Mouse (Mus musculus) embryonic facial prominence, embryonic 14.5 days (tissue): ENCODE results near the gene Asah2. TPM values are rescaled to one million over a fixed set of nuclear protein-coding genes. Genes with fewer than 3 reads are reported as not detected.

Experiments used
- ATAC-seq: fragments of 200-750 bp; cut with Nextera tagmentation; 2 replicates; pipeline ENCODE4 v1.8.0; 2017; ENCODE audit warnings: low read depth, moderate number of reproducible peaks, moderate TSS enrichment
- DNase-seq: peaks from one replicate; pipeline ENCODE4 v3.0.0-alpha.2; 2015; ENCODE audit warnings: low spot score
- H3K27ac ChIP-seq: fragments of 300-500 bp; sonication (generic); replicated peaks from 2 replicates; pipeline ENCODE4 v1.5.1; 2014; ENCODE audit warnings: low read depth, mild to moderate bottlenecking, low read length, moderate library complexity
- H3K27me3 ChIP-seq: fragments of 300-500 bp; sonication (generic); replicated peaks from 2 replicates; pipeline ENCODE4 v1.6.1; 2014; ENCODE audit warnings: low read length; ENCODE audit not compliant: control insufficient read depth, insufficient read depth
- H3K36me3 ChIP-seq: fragments of 300-500 bp; sonication (generic); 2 replicates; pipeline ENCODE4 v1.6.1; 2014; ENCODE audit warnings: low read length, mixed read lengths; ENCODE audit not compliant: control insufficient read depth, insufficient read depth
- H3K4me1 ChIP-seq: fragments of 300-500 bp; sonication (generic); 2 replicates; pipeline ENCODE4 v1.6.1; 2014; ENCODE audit warnings: antibody characterized with exemption, low read length; ENCODE audit not compliant: control insufficient read depth, insufficient read depth
- H3K4me2 ChIP-seq: fragments of 300-500 bp; sonication (generic); 2 replicates; pipeline ENCODE4 v1.6.1; 2014; ENCODE audit warnings: low read depth, mild to moderate bottlenecking, low read length, moderate library complexity, mixed read lengths
- H3K4me3 ChIP-seq: fragments of 300-500 bp; sonication (generic); 2 replicates; pipeline ENCODE4 v1.5.1; 2014; ENCODE audit warnings: low read depth, mild to moderate bottlenecking, low read length
- H3K9ac ChIP-seq: fragments of 300-500 bp; sonication (generic); 2 replicates; pipeline ENCODE4 v1.6.1; 2014; ENCODE audit warnings: low read depth, mild to moderate bottlenecking, low read length, moderate library complexity, mixed read lengths
- H3K9me3 ChIP-seq: fragments of 300-500 bp; sonication (generic); 2 replicates; pipeline ENCODE4 v1.6.1; 2016; ENCODE audit warnings: low read length; ENCODE audit not compliant: control insufficient read depth
- WGBS: fragments of 180-500 bp; shearing (Covaris S2); extraction: QIAGEN DNeasy Blood & Tissue Kit; methylation state at CpG from one replicate; pipeline ENCODE4 v1.1.7; 2014; 5-methylcytosine and 5-hydroxymethylcytosine counted together
- polyA plus RNA-seq: library from polyadenylated mRNA; unstranded; fragments of >200 nt; fragmentation: Nextera tagmentation; extraction: Ambion mirVana; gene quantifications from 2 replicates; pipeline ENCODE4 v1.2.1, GENCODE M21; 2014

Gene Asah2
- polyA plus RNA-seq, 1 experiment from 2014 or later = 2.1 TPM

- ATAC-seq (no peak), DNase-seq (no peak)
- no peaks in the 10 kb centered on the region for H3K4me1 ChIP-seq
- H3K9me3 ChIP-seq = no peaks in the 10 kb centered on the region
- no peaks in the 10 kb centered on the region for H3K27me3 ChIP-seq
- no peak overlapping the region for H3K4me2 ChIP-seq
- 0 out of 2 replicates have a peak, but pooled peaks cover 3% of the 10 kb centered on the region for H3K36me3 ChIP-seq
- no peak overlapping the region for H3K9ac ChIP-seq
- 84% methylated on average over 6 of the region's 6 CpGs for WGBS
- H3K4me3 ChIP-seq = no peak overlapping the region
- H3K27ac ChIP-seq = no peak overlapping the region
Measured at GRCm38 (mm10) chr19:32117484-32118018, 9.5 kb upstream of the Asah2 start.

DNA sequence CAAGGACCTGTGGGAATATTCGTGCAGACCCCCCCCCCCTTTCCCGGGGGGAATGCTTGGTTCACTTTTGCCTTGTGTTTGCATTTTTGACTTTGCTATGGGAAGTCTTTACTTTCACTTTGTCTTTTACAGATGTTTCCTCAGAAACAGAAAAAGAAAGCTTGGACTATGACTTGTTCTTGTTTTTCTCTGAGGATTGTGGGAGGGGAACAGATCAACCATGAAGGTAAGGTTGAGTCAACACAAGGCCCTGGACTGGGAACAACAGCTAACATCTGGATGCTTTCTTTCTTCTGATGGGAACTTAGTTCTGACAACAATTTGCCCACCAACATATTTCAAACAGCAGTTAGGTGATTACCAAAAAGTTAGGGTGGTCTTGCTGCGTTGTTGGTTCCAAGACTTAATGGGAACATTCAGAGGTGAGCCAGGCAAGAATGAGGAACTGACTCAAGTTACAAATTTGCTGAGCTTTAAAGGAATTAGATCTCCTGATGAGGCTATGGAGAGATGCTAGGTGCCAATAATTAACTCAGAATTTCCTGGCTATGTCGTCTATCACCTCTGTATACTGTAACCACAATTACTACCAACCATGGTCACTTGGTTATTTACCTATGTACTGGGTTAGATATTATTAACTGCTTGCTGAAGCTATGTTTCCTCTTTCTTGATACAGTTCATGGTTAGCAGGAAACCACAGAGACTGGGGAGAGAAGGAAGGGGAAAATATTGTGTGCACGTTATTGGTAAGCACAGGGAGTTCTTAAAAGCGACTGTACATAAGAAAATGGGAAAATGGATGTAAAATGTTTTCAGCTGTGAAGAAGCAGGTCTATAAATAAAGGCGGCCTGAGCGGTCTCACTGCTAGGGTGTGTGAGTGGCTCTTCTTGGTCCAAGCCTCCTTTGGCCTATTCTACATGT, 4.1 kb upstream of the Asah2 start:
- H3K27me3 ChIP-seq = no peaks in the 10 kb centered on the region
- H3K4me1 ChIP-seq = peaks cover 10% of the 10 kb centered on the region; the same call in 1 of the 2 replicates
- ATAC-seq (no peak), DNase-seq (no peak)
- H3K36me3 ChIP-seq = no peaks in the 10 kb centered on the region
- H3K9ac ChIP-seq = no peak overlapping the region
- no peak overlapping the region for H3K4me2 ChIP-seq
- H3K27ac ChIP-seq = no peak overlapping the region
- no peaks in the 10 kb centered on the region for H3K9me3 ChIP-seq
- 73% methylated on average over 8 of the region's 8 CpGs for WGBS
- no peak overlapping the region for H3K4me3 ChIP-seq

DNA sequence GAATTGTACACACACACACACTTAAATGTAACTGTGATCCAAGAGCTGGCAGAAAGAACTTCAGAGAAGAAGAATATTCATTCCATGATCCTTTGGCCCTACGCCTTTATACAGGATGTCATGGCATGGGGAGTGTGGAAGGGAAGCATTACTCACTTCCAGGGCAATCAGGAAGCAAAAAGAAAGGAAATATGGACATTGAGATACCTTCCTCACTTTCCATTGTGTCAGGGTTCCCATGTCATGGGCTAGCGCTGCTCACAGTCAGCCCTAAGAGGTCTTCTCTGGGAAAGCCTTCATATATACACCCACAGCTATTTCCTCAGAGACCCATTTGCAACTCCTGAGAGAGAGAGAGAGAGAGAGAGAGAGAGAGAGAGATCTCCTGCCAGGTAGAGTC, 1.3 kb downstream of the Asah2 start:
- WGBS = 87% methylated on average over 2 of the region's 2 CpGs
- no peak overlapping the region for H3K9ac ChIP-seq
- H3K27ac ChIP-seq = 0 out of 2 replicates have a peak overlapping the region, but pooled peaks have one; percentile 96
- no peaks in the 10 kb centered on the region for H3K27me3 ChIP-seq
- ATAC-seq = no peak
- no peaks in the 10 kb centered on the region for H3K36me3 ChIP-seq
- no peaks in the 10 kb centered on the region for H3K9me3 ChIP-seq
- H3K4me2 ChIP-seq = peak overlapping the region; percentile 67
- DNase-seq = no peak
- H3K4me1 ChIP-seq = peaks cover 9% of the 10 kb centered on the region; the same call in 1 of the 2 replicates
- peak overlapping the region; percentile 70; the same call in 1 of the 2 replicates for H3K4me3 ChIP-seq

DNA sequence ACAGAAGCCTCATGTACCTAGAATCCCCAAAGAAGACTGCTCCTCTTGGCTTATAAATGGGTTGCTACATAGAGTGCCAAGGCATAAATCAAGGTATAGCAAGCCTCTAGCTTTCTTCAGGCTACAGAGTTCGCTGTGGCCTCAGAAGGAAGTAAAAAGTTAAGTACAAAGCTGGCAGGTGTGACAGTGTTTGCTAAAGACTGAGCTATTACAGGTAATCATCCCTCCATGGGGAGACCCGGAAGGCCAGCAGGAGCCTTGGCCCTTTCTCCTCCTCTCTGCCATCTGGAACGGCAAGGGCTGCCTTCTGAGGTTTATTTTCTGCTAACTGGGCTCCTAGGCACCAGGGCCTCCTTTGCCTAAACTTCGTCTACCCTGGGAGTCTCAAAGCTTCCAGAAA, 3.8 kb downstream of the Asah2 start:
- ATAC-seq (no peak), DNase-seq (no peak)
- no peak overlapping the region for H3K9ac ChIP-seq
- H3K27me3 ChIP-seq = no peaks in the 10 kb centered on the region
- no peak overlapping the region for H3K4me3 ChIP-seq
- no peaks in the 10 kb centered on the region for H3K9me3 ChIP-seq
- no peak overlapping the region for H3K27ac ChIP-seq
- H3K4me1 ChIP-seq = peaks cover 7% of the 10 kb centered on the region; the same call in 1 of the 2 replicates
- 66% methylated on average over 4 of the region's 4 CpGs for WGBS
- no peak overlapping the region for H3K4me2 ChIP-seq
- no peaks in the 10 kb centered on the region for H3K36me3 ChIP-seq

DNA sequence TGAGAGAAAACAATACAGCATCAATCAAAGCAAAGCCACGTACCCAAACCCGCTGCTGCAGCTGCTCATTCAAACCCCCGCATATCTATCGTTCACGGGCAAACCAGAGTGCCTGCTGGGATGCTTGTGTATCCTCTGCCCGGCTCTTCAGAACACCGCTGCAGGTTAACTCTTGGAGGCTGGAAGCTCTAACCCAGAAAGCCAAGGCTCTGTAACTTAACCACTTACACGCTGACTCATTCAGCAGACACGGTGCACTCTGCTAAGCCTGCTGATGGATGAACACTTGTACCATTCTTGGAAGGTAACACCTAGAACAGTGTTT, 5.1 kb downstream of the Asah2 start:
- Histone ChIP-seq H3K4me2 (peak overlapping the region; percentile 47), H3K4me1 (peaks cover 7% of the 10 kb centered on the region; the same call in 1 of the 2 replicates), H3K4me3 (peak overlapping the region; percentile 12), H3K9ac (peak overlapping the region; percentile 21; the same call in 1 of the 2 replicates), H3K27ac (no peak overlapping the region), H3K27me3 (no peaks in the 10 kb centered on the region), H3K9me3 (no peaks in the 10 kb centered on the region), H3K36me3 (no peaks in the 10 kb centered on the region)
- no peak for DNase-seq
- WGBS = 7% methylated on average over 9 of the region's 9 CpGs
- ATAC-seq = no peak

- Histone ChIP-seq H3K27me3 (no peaks in the 10 kb centered on the region), H3K36me3 (no peaks in the 10 kb centered on the region), H3K9me3 (no peaks in the 10 kb centered on the region), H3K4me3 (peak overlapping the region; percentile 12), H3K4me2 (peak overlapping the region; percentile 47), H3K4me1 (peaks cover 7% of the 10 kb centered on the region; the same call in 1 of the 2 replicates), H3K9ac (peak overlapping the region; percentile 21; the same call in 1 of the 2 replicates), H3K27ac (no peak overlapping the region)
- ATAC-seq (no peak), DNase-seq (no peak)
- 21% methylated on average over 18 of the region's 18 CpGs for WGBS
Measured at GRCm38 (mm10) chr19:32102294-32102975, 5.6 kb downstream of the Asah2 start.

GRCm38 (mm10) chr19:32098582-32098981, 9.4 kb downstream of the Asah2 start:
- Histone ChIP-seq H3K36me3 (no peaks in the 10 kb centered on the region), H3K9ac (no peak overlapping the region), H3K9me3 (no peaks in the 10 kb centered on the region), H3K27ac (no peak overlapping the region), H3K27me3 (no peaks in the 10 kb centered on the region), H3K4me1 (no peaks in the 10 kb centered on the region), H3K4me3 (no peak overlapping the region), H3K4me2 (no peak overlapping the region)
- WGBS = 79% methylated on average over 3 of the region's 3 CpGs
- DNase-seq (no peak), ATAC-seq (no peak)

- Histone ChIP-seq H3K9me3 (peaks cover 3% of the 10 kb centered on the region; the same call in 1 of the 2 replicates), H3K27ac (no peak overlapping the region), H3K4me3 (no peak overlapping the region), H3K9ac (no peak overlapping the region), H3K36me3 (no peaks in the 10 kb centered on the region), H3K27me3 (no peaks in the 10 kb centered on the region), H3K4me1 (no peaks in the 10 kb centered on the region), H3K4me2 (no peak overlapping the region)
- 86% methylated on average over 4 of the region's 4 CpGs for WGBS
- DNase-seq = no peak
- ATAC-seq = no peak
Measured at GRCm38 (mm10) chr19:32092358-32092757, 15.7 kb downstream of the Asah2 start.
